Mouse (Mus musculus) CH12F3 (cell line): Measurements from ENCODE around the gene Fggy.

Experiments
- in situ Hi-C: fragments of 300-500 bp; cut with MboI; formaldehyde crosslinking; loops from 2 replicates; pipeline ENCODE4 v1.14.3; 2020; ENCODE audit warnings: low sequenced_read_pairs

Gene Fggy

GRCm38 (mm10) chr4:95884184-95885145, 327.2 kb downstream of the Fggy start:
- in situ Hi-C loops: no loop called here

- in situ Hi-C loops: no loop called here
These were observed 338.0 kb downstream of the Fggy start for GRCm38 (mm10) chr4:95895199-95895754.

DNA sequence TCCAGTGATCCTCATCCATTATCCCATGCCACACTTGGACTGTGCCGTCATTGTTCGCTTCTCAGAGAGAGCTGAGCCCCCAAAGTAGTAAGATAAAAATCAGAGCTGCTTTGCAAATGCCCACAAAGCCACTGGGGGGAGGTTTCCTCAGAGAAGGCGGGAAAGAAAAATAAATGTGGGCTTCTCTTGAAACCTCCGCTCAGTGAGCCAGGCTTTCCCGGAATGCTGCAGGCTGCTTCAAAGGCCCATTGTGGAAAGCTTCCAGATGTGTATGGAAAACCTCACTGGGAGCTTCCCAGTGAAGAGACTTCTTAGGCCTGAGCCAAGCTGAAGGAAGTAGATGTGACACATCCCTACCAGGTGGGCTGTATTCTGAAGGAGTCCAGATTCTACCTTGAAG, 339.3 kb downstream of the Fggy start:
- in situ Hi-C loops: no loop called here

DNA sequence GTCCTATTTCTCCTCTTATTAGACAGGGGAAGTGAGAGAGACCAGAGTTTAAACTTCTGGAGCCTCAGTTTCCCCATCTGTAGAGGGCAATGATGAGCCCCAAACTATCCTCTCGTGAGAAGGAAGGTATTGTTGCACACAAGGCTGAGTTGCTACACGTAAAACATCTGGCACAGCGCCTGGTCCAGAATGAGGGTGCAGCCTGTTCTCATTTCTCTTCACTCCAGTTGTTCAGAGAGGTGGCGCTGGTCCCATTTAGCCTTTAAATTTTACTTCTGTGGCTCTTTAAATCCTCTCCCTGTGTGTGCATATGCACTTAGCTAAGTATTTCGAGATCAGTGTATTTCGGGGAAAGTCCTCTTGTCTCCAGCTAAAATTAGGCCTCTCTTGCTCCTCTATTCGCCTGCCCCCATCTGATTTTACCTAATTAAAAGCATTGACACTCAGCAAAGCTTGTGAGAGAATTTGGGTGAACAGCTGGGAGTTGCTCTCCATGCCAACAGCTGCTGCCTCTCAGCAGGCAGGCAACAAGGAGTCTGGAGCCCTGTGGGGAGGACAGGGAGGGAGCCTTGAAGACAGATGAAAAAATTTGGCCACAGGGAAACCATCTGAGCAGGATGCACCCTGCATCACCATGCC, 340.0 kb downstream of the Fggy start:
- in situ Hi-C loops: no loop called here

DNA sequence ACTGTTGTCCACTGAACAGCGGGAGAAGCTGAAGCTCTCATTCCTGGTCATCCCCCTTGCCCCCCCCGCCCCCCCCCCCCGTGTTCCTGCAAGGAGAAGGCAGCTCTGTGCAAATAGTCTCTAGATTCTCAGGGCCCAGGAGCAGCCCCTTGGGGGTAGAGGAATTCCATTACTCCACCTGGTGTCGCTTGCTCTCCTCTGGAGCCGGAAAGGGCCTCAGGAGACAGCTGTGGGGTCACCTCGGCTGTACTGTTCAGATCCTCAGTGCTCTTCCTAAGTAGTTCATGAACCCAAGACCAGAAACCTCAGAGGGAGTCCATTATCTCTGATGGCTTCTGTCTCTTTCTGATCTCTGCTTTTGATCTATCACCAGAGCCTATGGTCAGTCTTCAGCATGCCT, 341.4 kb downstream of the Fggy start:
- in situ Hi-C loops: no loop called here

- in situ Hi-C loops: no loop called here
These were observed 342.8 kb downstream of the Fggy start for GRCm38 (mm10) chr4:95899926-95900712.

DNA sequence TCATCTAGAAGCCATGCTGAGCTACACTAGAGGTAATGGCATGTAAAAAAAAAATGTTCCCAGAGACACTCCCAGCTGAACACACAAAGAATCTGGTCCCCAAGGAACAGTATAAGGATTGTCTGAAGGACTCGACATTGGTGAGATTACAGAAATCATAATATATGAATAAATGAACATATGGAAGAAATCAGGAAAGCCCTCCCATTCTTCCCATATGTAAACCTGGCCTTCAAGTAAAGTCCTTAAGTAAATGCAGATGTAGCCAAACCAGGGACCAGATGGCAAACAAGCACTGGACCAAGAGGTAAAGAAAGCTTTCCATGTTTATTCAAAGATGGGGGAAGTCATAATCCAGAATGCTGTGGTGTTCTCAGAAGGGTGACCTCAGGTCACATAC, 343.5 kb downstream of the Fggy start:
- in situ Hi-C loops: no loop called here

DNA sequence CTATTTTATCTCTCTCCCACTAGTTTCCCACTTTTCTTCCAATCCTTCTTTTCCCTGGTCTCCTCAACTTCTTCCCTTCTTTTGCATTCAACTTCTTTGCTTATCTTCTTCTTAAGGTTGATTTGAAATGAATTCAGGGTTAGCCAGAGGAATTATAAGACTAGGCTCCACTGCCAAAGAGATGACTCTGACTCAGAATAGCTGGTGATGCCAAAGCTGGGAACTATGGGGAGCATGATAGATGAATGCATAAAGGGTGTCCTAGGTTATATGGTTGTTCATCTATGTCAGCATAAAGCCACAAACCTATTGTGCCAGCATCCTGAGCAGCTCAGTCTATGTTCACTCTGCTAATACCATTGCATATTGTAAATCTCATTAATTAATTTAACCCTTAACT, 348.8 kb downstream of the Fggy start:
- in situ Hi-C loops: no loop called here

- in situ Hi-C loops: no loop called here
These were observed 352.7 kb downstream of the Fggy start for GRCm38 (mm10) chr4:95909689-95910654.

DNA sequence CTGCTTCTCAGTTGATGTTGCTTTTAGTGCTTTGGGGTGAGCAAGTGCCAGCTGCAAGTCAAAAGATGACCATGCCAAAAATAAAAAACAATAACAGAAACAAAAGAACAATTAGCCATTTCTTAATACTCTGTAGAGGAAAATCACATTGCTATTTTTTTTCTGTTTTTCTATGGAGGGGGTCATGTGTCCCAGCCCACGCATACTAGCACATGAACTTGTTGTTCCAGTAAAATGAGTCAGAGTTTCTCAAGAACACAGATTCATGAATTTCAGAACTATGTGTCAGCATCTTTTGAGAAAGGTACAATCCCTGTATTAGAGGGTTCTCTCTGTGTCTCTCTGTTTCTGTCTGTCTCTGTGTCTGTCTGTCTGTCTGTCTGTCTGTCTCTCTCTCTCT, 355.7 kb downstream of the Fggy start:
- in situ Hi-C loops: no loop called here

- in situ Hi-C loops: no loop called here
These were observed 358.6 kb downstream of the Fggy start for GRCm38 (mm10) chr4:95915628-95916579.

DNA sequence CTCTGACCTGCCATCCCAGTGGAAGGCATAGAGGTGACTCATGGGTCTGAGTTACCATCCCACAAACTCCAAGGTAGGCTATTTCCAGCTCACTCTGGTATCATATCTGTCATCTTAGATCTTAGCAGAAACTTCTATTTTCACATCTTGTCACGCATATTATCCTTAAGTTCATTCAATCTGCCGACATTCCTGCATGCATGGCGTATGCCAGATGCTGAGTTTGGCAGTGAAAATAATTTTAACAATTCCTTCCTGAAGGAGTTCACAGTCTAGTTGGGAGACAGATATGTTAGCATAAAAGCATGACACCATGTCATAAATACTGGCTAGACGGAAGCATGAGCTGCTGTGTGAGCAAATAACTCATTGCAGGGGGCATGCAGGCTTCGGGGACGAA, 360.4 kb downstream of the Fggy start:
- in situ Hi-C loops: no loop called here

DNA sequence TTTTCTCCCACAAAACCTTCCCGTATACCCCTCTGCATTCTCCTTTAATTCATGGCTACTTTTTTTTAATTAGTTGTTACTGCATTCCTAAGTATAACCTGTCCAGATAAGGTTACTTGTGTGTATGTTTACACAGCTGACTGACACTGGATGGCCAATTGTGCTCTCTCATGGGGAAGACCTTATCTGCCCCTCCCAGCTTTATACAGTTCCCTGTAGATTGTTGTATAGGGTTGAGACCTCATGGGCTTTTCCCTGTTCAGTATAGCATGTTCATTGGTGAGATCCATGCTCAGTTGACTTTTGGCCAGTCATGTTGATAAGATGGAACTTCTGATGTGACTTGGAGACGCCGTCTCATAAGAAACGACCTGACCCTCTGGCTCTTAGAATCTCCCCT, 363.1 kb downstream of the Fggy start:
- in situ Hi-C loops: no loop called here

DNA sequence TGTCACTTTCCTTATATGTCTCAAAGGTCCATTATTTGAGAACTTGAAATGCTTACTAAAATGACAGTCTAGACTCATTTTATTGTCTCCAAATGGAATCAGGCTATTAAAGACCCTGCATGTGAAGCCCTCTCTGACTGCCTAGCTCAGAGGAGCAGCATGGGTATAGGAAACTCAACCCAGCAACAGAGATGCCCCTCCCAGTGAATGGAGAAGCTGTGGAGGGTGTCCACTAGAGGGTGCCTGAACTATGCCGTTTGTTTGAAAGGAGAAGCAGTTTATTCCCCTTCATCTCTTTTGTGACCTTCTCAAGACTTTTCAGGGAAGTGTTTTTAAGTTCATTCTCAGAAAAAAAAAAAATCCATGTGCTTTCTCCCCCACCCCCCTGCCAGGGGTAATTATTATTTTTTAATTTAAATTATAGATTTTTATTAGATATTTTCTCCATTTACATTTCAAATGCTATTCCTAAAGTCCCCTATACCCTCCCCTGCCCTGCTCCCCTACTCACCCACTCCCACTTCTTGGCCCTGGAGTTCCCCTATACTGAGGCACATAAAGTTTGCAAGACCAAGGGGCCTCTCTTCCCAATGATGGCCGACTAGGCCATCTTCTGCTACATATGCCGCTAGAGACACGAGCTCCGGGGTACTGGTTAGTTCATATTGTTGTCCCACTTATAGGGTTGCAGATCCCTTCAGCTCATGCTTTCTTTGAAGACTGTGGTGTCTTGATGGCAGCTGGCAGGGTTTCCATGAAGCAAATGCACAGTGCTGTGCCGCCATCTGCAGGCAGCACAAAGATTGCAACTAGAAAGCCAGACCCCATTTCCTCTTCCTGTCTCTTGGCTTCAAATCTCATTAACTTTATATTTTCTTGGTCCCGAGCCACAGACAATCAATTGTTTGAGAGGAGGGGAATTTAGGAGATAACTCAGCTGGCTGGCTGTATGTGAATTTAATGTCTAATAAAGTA, 367.2 kb downstream of the Fggy start:
- in situ Hi-C loops: no loop called here

- in situ Hi-C loops: no loop called here
These were observed 371.5 kb downstream of the Fggy start for GRCm38 (mm10) chr4:95928846-95929245.

- in situ Hi-C loops: no loop called here
These were observed 372.6 kb downstream of the Fggy start for GRCm38 (mm10) chr4:95929936-95930335.

DNA sequence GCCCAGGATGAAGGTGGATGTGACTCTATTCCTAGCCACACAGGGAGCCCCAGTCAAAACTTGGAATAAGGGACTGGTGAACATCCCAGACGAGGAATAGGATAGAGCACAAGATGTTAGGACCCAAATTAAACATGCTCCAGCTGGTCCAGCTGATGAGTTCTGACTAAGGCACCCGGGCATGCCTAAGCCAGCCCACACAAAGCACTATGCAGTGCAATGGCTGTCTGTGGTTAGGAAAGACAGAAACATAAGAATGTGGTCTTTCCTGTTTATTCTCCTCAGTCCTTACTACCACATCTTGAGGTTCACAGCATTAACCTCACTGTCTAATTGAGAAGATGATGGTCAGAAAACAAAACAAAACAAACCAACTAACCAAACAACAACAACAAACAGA, 374.0 kb downstream of the Fggy start:
- in situ Hi-C loops: no loop called here
